Mouse (Mus musculus): Measurements from ENCODE around the gene Tagln3. TPM values are rescaled to one million over a fixed set of nuclear protein-coding genes. Genes with fewer than 3 reads are reported as not detected.

Gene Tagln3
- total RNA-seq, 2 experiments from 2014 or later = 0.30 to 2.5 TPM

GRCm38 (mm10) chr16:45722460-45722951 is 1.9 kb downstream of the Tagln3 start:
- no peak for ATAC-seq (replicated peaks; ENCODE audit: low FRiP score, poor library complexity, severe bottlenecking)

DNA sequence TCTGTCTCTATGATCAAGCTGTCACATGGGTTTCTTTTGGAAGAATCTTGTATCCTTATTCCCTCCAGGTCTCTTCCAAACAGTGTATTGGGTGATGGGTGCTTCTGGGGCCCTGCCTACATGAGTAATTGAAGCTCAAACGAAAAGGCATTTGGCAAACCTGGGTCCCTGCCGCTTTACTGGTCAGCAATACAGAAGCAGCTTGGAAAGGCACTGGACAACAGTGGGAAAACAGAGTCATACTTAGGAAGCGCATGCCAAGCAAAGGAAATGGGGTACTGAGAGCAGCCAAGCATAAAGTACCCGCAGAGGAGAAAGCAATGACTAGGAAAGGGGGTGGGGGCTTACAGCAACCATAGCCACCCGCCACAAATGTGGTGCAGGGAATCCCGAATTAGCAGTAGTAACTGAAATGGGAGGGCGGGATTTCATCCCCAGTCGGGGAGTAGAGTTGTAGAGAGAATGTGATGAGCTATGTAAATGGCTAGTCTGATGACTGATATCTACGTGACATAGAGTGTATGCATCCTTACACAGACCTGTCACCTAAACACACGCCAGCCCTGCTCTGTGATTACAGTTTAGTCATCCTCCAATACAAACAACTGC is 4.3 kb downstream of the Tagln3 start:
- ATAC-seq (replicated peaks; ENCODE audit: low FRiP score, poor library complexity, severe bottlenecking) = no peak

GRCm38 (mm10) chr16:45718296-45718695 is 6.1 kb downstream of the Tagln3 start:
- ATAC-seq (replicated peaks; ENCODE audit: low FRiP score, poor library complexity, severe bottlenecking) = no peak

GRCm38 (mm10) chr16:45714489-45715150 is 9.8 kb downstream of the Tagln3 start:
- ATAC-seq (replicated peaks; ENCODE audit: low FRiP score, poor library complexity, severe bottlenecking) = no peak

GRCm38 (mm10) chr16:45713878-45714277 is 10.5 kb downstream of the Tagln3 start:
- no peak for ATAC-seq (replicated peaks; ENCODE audit: low FRiP score, poor library complexity, severe bottlenecking)

DNA sequence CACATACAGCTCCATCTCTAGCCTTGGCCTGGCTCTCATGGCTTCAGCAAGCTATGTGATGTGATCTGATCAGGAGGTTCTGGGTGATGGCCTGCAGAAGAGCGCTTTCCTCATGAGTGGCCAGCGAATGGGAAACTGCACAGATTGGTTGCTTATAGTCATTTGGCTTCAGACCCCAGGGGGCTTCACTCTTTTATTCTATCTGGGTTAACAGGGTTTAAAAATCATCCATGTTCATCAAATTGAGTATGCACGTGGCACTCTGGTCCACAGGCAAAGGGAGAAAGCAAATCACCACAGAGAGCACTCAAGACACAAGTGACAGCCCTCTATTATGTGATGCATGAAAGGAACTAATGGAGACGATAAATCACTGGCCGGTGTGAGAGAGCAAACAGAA is 11.1 kb downstream of the Tagln3 start:
- ATAC-seq (replicated peaks; ENCODE audit: low FRiP score, poor library complexity, severe bottlenecking) = no peak

GRCm38 (mm10) chr16:45711263-45711662 is 13.1 kb downstream of the Tagln3 start:
- ATAC-seq (replicated peaks; ENCODE audit: low FRiP score, poor library complexity, severe bottlenecking) = no peak

- ATAC-seq (replicated peaks; ENCODE audit: low FRiP score, poor library complexity, severe bottlenecking) = no peak
Observed at GRCm38 (mm10) chr16:45699301-45699700, 25.1 kb downstream of the Tagln3 start.

GRCm38 (mm10) chr16:45697996-45698395 is 26.4 kb downstream of the Tagln3 start:
- no peak for ATAC-seq (replicated peaks; ENCODE audit: low FRiP score, poor library complexity, severe bottlenecking)

DNA sequence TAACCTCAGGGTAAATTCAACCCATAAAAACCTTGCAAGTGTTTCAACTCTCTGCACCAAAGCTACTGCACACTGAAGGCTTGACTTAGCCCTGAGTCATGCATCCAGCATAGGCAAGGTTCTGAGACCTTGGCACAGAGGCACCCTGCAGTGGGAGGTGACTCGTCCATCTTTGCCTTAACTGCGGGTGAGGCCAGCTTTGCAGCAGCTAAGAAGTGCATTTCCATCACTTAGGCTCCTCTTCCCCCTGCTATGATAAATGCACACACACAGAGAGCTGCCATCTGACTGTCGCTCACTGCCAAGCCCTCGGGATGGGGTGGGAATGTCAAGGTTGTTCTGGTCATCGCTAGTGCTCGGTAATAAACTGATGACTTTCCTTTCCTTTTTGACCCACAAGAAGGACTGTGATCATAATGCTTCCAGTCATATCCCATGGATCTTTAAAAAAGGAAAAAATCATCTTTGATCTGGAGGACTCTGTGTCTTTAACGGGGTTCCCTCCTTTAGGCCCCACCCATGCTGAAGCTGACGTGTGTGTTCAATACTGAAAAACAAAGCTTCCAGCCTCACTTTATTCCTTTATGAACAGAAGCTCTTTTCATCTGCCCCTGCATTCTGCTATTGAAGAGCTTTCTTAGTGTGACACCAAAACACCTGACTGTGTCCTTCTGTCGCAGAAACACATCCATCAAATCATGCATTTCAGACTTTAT is 28.8 kb downstream of the Tagln3 start:
- ATAC-seq (replicated peaks; ENCODE audit: low FRiP score, poor library complexity, severe bottlenecking) = no peak

GRCm38 (mm10) chr16:45693558-45693957 is 30.9 kb downstream of the Tagln3 start, which contains the start of gene Tmprss7:
Gene Tmprss7 (minus strand): TSS chr16:45693658.
- no peak for ATAC-seq (replicated peaks; ENCODE audit: low FRiP score, poor library complexity, severe bottlenecking)

DNA sequence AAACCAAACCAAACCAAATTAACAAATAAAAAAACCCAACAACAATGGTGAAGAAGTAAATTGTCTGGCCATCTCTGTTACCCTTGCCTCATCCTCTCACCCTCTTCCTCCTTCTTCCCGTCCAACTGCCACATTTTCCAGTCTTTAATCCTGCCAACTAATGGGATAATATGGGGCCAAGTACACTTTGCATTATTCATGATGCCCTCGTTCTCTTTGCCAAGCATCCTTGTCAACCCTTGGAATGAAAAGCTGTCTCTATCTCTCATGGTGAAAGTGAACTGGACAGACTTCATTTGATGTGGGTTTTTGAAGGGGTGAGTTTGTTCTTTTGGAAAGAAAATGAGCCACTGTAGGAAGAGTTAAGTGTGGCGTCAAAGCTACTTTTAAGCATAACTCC is 31.6 kb downstream of the Tagln3 start:
- ATAC-seq (replicated peaks; ENCODE audit: low FRiP score, poor library complexity, severe bottlenecking) = no peak

- no peak for ATAC-seq (replicated peaks; ENCODE audit: low FRiP score, poor library complexity, severe bottlenecking)
Observed at GRCm38 (mm10) chr16:45690178-45690577, 34.2 kb downstream of the Tagln3 start.

DNA sequence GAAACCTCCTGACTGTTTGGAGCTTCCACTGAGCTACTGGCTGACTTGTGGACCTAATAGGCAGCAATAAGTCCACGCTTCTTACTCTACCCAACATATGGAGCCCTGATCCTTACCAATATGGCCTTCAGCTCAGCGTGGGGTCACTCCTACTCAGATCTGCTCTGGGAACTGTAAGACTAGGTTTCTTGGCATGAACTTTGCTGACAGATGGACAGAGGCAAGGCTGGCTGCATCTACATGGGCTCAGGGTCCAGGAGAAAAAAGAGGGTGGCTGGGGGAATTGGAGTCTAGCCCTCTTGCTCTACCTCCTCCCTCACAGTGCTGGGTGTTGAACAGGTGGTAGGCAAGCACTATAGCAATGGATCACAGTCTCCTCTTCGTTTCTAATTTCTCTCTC is 37.6 kb downstream of the Tagln3 start:
- ATAC-seq (replicated peaks; ENCODE audit: low FRiP score, poor library complexity, severe bottlenecking) = no peak

DNA sequence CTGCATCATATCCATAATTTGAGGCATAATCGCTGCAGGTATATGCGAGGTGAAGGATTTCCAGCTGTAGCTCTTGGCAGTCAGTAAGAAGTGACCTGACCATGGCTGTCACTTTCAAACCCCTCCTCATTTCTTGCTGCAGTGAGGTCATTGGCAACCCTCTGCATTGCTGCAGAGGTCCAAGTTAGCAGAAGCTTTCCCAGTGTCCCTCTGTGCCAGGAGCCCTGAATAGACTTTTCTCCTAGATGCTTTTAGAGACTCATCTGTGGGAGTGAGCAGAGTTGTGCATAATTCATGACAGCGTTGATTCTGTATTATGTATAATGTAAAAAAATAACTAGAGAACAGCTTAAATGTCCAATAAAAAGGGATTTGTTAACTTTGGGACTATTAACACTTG is 39.1 kb downstream of the Tagln3 start:
- ATAC-seq (replicated peaks; ENCODE audit: low FRiP score, poor library complexity, severe bottlenecking) = no peak

GRCm38 (mm10) chr16:45684815-45685214 is 39.6 kb downstream of the Tagln3 start:
- ATAC-seq (replicated peaks; ENCODE audit: low FRiP score, poor library complexity, severe bottlenecking) = no peak

DNA sequence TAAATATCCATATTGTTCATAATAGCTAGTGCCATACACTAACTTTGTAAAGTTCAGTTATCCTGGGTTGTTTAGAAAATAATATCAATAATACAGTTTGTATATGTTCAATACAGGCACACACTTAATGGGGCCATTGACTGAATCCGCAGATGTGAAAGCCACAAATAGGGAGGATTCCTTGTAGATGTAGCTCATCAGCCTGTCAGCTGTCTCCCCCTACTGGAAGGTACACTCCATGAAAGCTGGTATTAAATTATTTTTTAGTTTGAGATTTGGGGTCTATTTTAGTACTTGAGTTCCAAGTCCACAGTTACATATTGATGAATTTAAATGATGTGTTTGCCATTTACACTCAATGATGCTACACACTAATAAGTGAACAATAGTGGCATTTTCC is 47.9 kb downstream of the Tagln3 start:
- no peak for ATAC-seq (replicated peaks; ENCODE audit: low FRiP score, poor library complexity, severe bottlenecking)

- no peak for ATAC-seq (replicated peaks; ENCODE audit: low FRiP score, poor library complexity, severe bottlenecking)
Observed at GRCm38 (mm10) chr16:45670005-45670404, 54.4 kb downstream of the Tagln3 start.

DNA sequence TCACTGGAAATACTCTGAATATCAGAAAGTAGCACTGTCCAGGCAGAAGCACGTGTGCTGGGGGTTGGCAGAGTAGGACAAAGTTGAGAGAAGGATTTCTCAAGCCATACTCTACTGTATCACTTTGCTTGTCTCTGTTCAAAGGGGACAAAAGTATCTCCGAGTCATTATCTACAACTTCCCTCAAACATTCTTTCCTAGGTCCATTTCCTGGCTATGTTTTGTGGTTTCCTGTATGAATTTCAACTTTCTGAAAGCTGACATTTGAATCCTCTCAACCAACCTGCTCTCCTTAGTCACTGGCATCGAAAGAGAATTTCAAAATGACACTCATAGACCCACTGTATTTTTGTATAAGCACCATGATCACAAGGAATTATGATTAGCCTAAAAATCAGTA is 56.2 kb downstream of the Tagln3 start:
- no peak for ATAC-seq (replicated peaks; ENCODE audit: low FRiP score, poor library complexity, severe bottlenecking)

- no peak for ATAC-seq (replicated peaks; ENCODE audit: low FRiP score, poor library complexity, severe bottlenecking)
Observed at GRCm38 (mm10) chr16:45666136-45666535, 58.3 kb downstream of the Tagln3 start.

DNA sequence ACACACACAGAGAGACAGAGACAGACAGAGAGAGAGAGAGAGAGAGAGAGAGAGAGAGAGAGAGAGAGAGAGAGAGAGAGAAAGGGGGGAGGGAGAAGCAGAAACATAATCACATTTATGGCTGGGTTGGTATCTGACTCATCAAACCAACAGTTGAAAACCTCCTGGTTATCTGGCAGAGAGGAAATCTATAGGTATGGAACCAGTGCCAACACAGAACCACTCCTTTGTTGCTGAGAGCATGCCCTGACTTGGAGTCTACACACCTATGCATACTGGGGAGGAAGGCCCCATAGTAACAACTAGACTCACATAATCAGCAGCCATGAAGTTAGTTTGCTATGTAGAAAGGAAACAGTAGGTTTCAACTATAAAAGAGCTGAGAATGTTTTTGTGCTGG is 62.0 kb downstream of the Tagln3 start:
- no peak for ATAC-seq (replicated peaks; ENCODE audit: low FRiP score, poor library complexity, severe bottlenecking)
